Mouse (Mus musculus): ENCODE measurements around the gene Gm3072.
"Not testable (repeated sequence)": the region's sequence is repeated elsewhere in the genome, so short reads cannot be mapped to it uniquely, and the experiment has no call there.

Gm3072 gene

DNA sequence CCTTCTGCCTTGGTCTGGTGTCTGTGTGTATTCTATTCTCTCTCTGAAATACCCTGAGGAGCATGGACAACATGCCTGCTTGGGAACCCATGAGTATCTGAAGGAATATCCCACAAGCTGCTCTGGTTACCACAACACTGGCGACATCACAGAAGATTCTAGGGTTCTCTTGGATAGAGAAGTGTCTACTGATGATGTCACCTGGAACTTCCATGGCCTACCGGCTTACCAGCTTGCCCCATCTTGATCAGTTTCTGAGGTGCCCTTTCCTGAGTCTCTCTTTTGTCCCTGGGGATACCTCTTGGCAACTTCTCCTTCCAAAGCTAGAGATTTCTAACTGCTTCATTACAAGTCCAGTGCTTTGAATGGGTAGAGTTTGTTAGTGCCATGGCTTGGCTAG, at the start of gene Gm3072:
Gm3072 (minus strand) TSS at position 101 of the 400 bp plus-strand sequence.
- DNase-seq (ENCODE audit: low spot score in 2 of 2) = not testable (repeated sequence)

DNA sequence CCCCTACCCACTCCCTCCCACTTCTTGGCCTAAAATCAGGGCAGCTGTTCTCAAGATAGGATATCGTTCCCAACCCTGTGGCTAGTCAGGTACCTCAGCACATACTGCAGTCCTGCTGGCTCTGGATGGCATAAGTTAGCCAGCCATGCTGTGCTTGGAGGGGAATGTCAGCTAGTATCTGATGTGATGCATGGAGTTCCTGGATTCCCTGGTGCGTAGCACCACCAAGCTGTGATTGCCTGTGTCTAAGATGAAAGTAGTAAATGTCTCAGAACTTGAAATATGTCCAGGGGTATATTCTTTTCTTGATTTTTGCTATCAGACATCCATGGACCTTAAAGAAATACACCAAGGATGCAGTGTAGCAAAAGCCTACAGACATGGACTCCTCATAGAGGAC, 23.8 kb upstream of the Gm3072 start:
- peak in 1 of 2 experiments; percentile 11 for DNase-seq (ENCODE audit: low spot score in 2 of 2)

DNA sequence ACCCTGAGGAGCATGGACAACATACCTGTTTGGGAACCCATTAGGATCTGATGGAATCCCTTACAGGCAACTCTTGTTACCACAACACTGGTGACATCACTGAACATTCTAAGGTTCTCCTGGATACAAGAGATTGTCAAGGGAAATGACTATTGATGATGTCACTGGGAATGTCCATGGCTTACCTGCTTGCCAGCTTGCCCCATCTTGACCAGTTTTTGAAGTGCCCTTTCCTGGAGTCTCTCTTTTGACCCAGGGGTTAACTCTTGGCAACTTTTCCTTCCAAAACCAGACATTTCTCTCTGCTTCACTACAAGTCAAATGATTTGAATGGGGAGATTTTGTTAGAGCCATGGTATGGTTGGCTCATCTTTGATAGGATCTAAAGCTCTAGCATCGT, 22.0 kb upstream of the Gm3072 start, which contains the start of gene Gm3676:
Gm3676 (minus strand) TSS at position 101 of the 400 bp plus-strand sequence.
- DNase-seq (ENCODE audit: low spot score in 2 of 2) = not testable (repeated sequence)

DNA sequence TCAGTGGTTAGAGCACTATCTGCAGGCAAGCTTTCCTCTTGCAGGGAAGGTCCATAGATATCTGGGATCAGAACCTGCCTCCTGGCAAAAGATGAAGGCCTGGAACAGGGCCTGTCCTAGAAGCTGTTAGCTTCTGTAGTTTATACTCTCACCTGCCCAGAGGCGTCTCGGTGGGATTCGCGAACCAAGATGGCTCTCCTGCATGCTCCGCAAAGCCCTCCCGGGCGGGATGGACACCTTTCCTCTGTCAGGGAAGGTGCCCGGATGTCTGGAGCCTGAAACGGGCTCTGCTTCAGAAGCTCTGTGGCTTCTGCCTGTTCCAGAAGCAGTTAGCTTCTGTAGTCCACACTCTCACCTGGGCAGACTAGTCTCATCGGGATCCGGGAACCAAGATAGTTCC, 5.7 kb upstream of the Gm3072 start:
- DNase-seq (ENCODE audit: low spot score in 2 of 2) = not testable (repeated sequence)

GRCm38 (mm10) chr14:41622535-41622934, 1.9 kb downstream of the Gm3072 start:
- DNase-seq (ENCODE audit: low spot score in 2 of 2) = peak in 1 of 2 experiments; percentile 2

- DNase-seq (ENCODE audit: low spot score in 2 of 2) = not testable (repeated sequence)
Measured at GRCm38 (mm10) chr14:41610690-41611089, 13.7 kb downstream of the Gm3072 start.

DNA sequence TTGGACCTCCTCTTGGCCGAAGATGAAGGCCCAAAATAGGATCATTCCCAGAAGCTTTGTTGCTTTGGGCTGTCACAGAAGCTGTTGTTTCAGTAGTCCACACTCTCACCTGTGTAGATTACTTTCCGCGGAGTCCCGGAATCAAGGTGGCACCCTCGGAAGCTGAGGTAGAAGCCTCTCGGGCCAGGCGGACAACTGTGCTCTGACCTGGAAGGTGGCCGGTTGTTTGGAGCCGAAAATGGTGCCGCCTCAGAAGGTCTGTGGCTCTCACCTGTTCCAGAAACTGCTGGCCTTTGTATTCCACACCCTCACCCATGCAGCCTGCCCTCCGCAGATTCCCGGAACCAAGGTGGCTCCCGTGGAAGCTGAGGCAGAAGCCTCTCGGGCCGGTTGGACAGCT, 23.5 kb downstream of the Gm3072 start:
- DNase-seq (ENCODE audit: low spot score in 2 of 2) = not testable (repeated sequence)

GRCm38 (mm10) chr14:41586346-41586745, 38.1 kb downstream of the Gm3072 start:
- not testable (repeated sequence) for DNase-seq (ENCODE audit: low spot score in 2 of 2)

- DNase-seq (ENCODE audit: low spot score in 2 of 2) = not testable (repeated sequence)
Measured at GRCm38 (mm10) chr14:41572911-41573310, 51.5 kb downstream of the Gm3072 start, which contains the start of gene 1700049E17Rik2. Gene 1700049E17Rik2, plus strand, starts transcription at chr14:41573211.

Measured in left cerebral cortex, adult 9 months (tissue).